ENCODE assay signal across 8 mouse cellular contexts in genomic region chr12:80692269-80692972, GRCm38 (mm10). TPM values are rescaled to one million over a fixed set of nuclear protein-coding genes. Genes with fewer than 3 reads are reported as not detected.
A peak's percentile ranks its signal among the peaks of the same experiment; 100 is the strongest.
DNase-seq lines count a peak whose midpoint lies in the region; ATAC-seq lines count a peak whose summit lies in the region.

Gene Plekhd1, plus strand, starts transcription at chr12:80692591.

- no peaks in the 10 kb centered on the region for H3K36me3 ChIP-seq in forebrain, embryonic 14.5 days (ENCODE audit: control insufficient read depth, insufficient read depth, low read length)
- H3K36me3 ChIP-seq in hindbrain, embryonic 16.5 days (ENCODE audit: control insufficient read depth, insufficient read depth, low read length) = no peaks in the 10 kb centered on the region
- H3K36me3 ChIP-seq in limb, embryonic 11.5 days (ENCODE audit: control insufficient read depth, insufficient read depth, low read length) = no peaks in the 10 kb centered on the region
- no peaks in the 10 kb centered on the region for H3K36me3 ChIP-seq in midbrain, embryonic 10.5 days
- H3K36me3 ChIP-seq in stomach, embryonic 15.5 days = no peaks in the 10 kb centered on the region

- peaks cover 4% of the 10 kb centered on the region for H3K4me1 ChIP-seq in forebrain, embryonic 14.5 days (ENCODE audit: control insufficient read depth, insufficient read depth, low read length)
- peaks cover 11% of the 10 kb centered on the region for H3K4me1 ChIP-seq in hindbrain, embryonic 16.5 days (ENCODE audit: control insufficient read depth, insufficient read depth, low read depth, low read length)
- H3K4me1 ChIP-seq in limb, embryonic 11.5 days (ENCODE audit: control insufficient read depth, insufficient read depth, low read length) = peaks cover 7% of the 10 kb centered on the region
- H3K4me1 ChIP-seq in midbrain, embryonic 10.5 days = peaks cover 38% of the 10 kb centered on the region
- H3K4me1 ChIP-seq in stomach, embryonic 15.5 days = peaks cover 17% of the 10 kb centered on the region

- peaks cover 33% of the 10 kb centered on the region for H3K27me3 ChIP-seq in forebrain, embryonic 14.5 days (replicated peaks; ENCODE audit: control insufficient read depth, insufficient read depth, low read length)
- peaks cover 21% of the 10 kb centered on the region for H3K27me3 ChIP-seq in hindbrain, embryonic 16.5 days (replicated peaks; ENCODE audit: control insufficient read depth, insufficient read depth, low read length)
- peaks cover 39% of the 10 kb centered on the region for H3K27me3 ChIP-seq in limb, embryonic 11.5 days (ENCODE audit: control insufficient read depth, insufficient read depth, low read length)
- H3K27me3 ChIP-seq in midbrain, embryonic 10.5 days (ENCODE audit: low read depth, poor library complexity, severe bottlenecking) = peaks cover 61% of the 10 kb centered on the region
- peaks cover 28% of the 10 kb centered on the region for H3K27me3 ChIP-seq in stomach, embryonic 15.5 days (replicated peaks)

- H3K9ac ChIP-seq in forebrain, embryonic 14.5 days (ENCODE audit: low read length) = peak within 1 kb of the TSS; percentile 48
- peak within 1 kb of the TSS; percentile 54; the same call in 1 of the 2 replicates for H3K9ac ChIP-seq in hindbrain, embryonic 16.5 days (ENCODE audit: low read depth, low read length)
- no peak within 1 kb of the TSS for H3K9ac ChIP-seq in limb, embryonic 11.5 days (ENCODE audit: low read length)
- peak within 1 kb of the TSS; percentile 40 for H3K9ac ChIP-seq in stomach, embryonic 15.5 days

- no peaks in the 10 kb centered on the region for H3K9me3 ChIP-seq in forebrain, embryonic 14.5 days (replicated peaks; ENCODE audit: control insufficient read depth, low read length)
- H3K9me3 ChIP-seq in hindbrain, embryonic 16.5 days (ENCODE audit: control insufficient read depth, low read length) = no peaks in the 10 kb centered on the region
- no peaks in the 10 kb centered on the region for H3K9me3 ChIP-seq in limb, embryonic 11.5 days (ENCODE audit: control insufficient read depth, low read length)
- H3K9me3 ChIP-seq in midbrain, embryonic 10.5 days (replicated peaks) = no peaks in the 10 kb centered on the region
- H3K9me3 ChIP-seq in stomach, embryonic 15.5 days = no peaks in the 10 kb centered on the region

- peak within 1 kb of the TSS; percentile 60 for H3K4me2 ChIP-seq in forebrain, embryonic 14.5 days (ENCODE audit: low read length)
- H3K4me2 ChIP-seq in hindbrain, embryonic 16.5 days (ENCODE audit: low read length) = peak within 1 kb of the TSS; percentile 61
- H3K4me2 ChIP-seq in limb, embryonic 11.5 days (ENCODE audit: low read depth, severe bottlenecking) = peak within 1 kb of the TSS; percentile 51
- H3K4me2 ChIP-seq in stomach, embryonic 15.5 days = peak within 1 kb of the TSS; percentile 83

- 2% methylated on average over 38 of the region's 52 CpGs for WGBS in forebrain, embryonic 14.5 days
- 2% methylated on average over 44 of the region's 52 CpGs for WGBS in hindbrain, embryonic 16.5 days
- 2% methylated on average over 39 of the region's 52 CpGs for WGBS in limb, embryonic 11.5 days
- 1% methylated on average over 51 of the region's 52 CpGs for WGBS in midbrain, embryonic 10.5 days
- 2% methylated on average over 44 of the region's 52 CpGs for WGBS in stomach, embryonic 15.5 days

- H3K27ac ChIP-seq in forebrain, embryonic 14.5 days (ENCODE audit: low read depth, low read length) = no peak within 1 kb of the TSS
- no peak within 1 kb of the TSS for H3K27ac ChIP-seq in hindbrain, embryonic 16.5 days (ENCODE audit: low read depth, low read length)
- no peak within 1 kb of the TSS for H3K27ac ChIP-seq in limb, embryonic 11.5 days (replicated peaks; ENCODE audit: low read depth, low read length)
- H3K27ac ChIP-seq in midbrain, embryonic 10.5 days (replicated peaks) = no peak within 1 kb of the TSS; the same call in 1 of the 2 replicates
- no peak within 1 kb of the TSS for H3K27ac ChIP-seq in stomach, embryonic 15.5 days

- DNase-seq in T-cell, adult 2 months (ENCODE audit: low spot score) = peak; percentile 18
- peak; percentile 78 for DNase-seq in cerebellum, adult 11-12 months
- DNase-seq in forebrain, embryonic 14.5 days (ENCODE audit: low spot score) = peak; percentile 45
- peak; percentile 65 for DNase-seq in limb, embryonic 11.5 days (ENCODE audit: low spot score)
- DNase-seq in midbrain, embryonic 10.5 days (ENCODE audit: low spot score) = peak; percentile 56
- DNase-seq in frontal cortex, postnatal 14 days (ENCODE audit: low spot score in 2 of 2) = no peak

- ATAC-seq in forebrain, embryonic 14.5 days = peak; percentile 76
- peak; percentile 74 for ATAC-seq in hindbrain, embryonic 16.5 days
- ATAC-seq in limb, embryonic 11.5 days (ENCODE audit: insufficient number of reproducible peaks, low FRiP score, low TSS enrichment, low read depth) = peak; percentile 73; the same call in 1 of the 2 replicates
- peak; percentile 80 for ATAC-seq in stomach, embryonic 15.5 days (ENCODE audit: insufficient read depth, low FRiP score, low read depth)

- peak within 1 kb of the TSS; percentile 30 for H3K4me3 ChIP-seq in forebrain, embryonic 14.5 days (ENCODE audit: low read depth, low read length)
- H3K4me3 ChIP-seq in hindbrain, embryonic 16.5 days (ENCODE audit: low read length) = peak within 1 kb of the TSS; percentile 49
- H3K4me3 ChIP-seq in limb, embryonic 11.5 days (ENCODE audit: low read depth, low read length) = peak within 1 kb of the TSS; percentile 34
- H3K4me3 ChIP-seq in midbrain, embryonic 10.5 days = peak within 1 kb of the TSS; percentile 56
- peak within 1 kb of the TSS; percentile 47 for H3K4me3 ChIP-seq in stomach, embryonic 15.5 days (replicated peaks)

RNA-seq across cellular contexts. Expression of gene Plekhd1, which starts in this region (rescaled TPM):
- 0.15 and 0.38 TPM in 2 replicates for polyA plus RNA-seq in forebrain, embryonic 14.5 days (2014; fragmentation: Nextera tagmentation; extraction: Ambion mirVana)
- polyA plus RNA-seq in hindbrain, embryonic 16.5 days (2015; fragmentation: Nextera tagmentation; extraction: Ambion mirVana) = 6.8 and 7.0 TPM in 2 replicates
- 0.17 TPM in 1 of 2 replicates, not detected in the other for polyA plus RNA-seq in limb, embryonic 11.5 days (2014; fragmentation: Nextera tagmentation; extraction: Ambion mirVana)
- 0.83 and 2.4 TPM in 2 replicates for polyA plus RNA-seq in midbrain, embryonic 10.5 days (2016; fragmentation: Nextera tagmentation; extraction: Ambion mirVana)
- polyA plus RNA-seq in stomach, embryonic 15.5 days (2015; fragmentation: Nextera tagmentation; extraction: Ambion mirVana) = 5.6 and 6.9 TPM in 2 replicates

Comparison
In these comparisons a context has a peak if more than half of its experiments do, and no peak if none do; other contexts are left out.
1. Peak in DNase-seq, ATAC-seq, H3K4me3 ChIP-seq, H3K9ac ChIP-seq and H3K4me2 ChIP-seq in forebrain, embryonic 14.5 days; RNA of the gene not detected or under 1 TPM.
2. Peak in DNase-seq, ATAC-seq, H3K4me3 ChIP-seq and H3K4me2 ChIP-seq in limb, embryonic 11.5 days; RNA of the gene not detected or under 1 TPM.
3. DNase-seq: peak in T-cell, adult 2 months (single experiment), cerebellum, adult 11-12 months (single experiment) and midbrain, embryonic 10.5 days (single experiment); none in frontal cortex, postnatal 14 days (0 of 2).
4. Peak in every context shown above with its lines, with median percentiles within 50 percentile points of each other: ATAC-seq, H3K4me2 ChIP-seq and H3K4me3 ChIP-seq.